ENCODE assay signal across 14 mouse cellular contexts in the genomic region with DNA sequence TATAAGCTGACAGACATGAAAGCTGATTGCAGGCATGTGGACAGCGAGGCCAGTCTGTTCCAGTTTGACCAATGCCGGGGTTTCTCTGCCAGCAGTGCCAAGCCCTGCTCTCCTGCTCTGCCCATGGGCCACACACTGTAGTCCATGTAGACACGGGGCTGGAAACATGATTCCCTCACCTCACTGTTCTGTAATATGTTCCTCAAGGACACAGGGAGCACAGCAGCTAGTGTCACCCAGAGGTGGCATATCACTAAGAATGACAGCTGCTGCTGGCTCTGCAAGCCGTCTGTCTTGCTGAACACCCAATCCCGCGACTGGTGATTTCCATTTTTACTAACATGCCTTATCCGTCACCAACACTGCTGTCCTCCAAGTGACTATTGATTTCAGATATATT.
DNase-seq lines count a peak whose midpoint lies in the region; ATAC-seq and TF ChIP-seq lines count a peak whose summit lies in the region.
"Had no signal": no experiment of that assay in that cellular context is flagged by ENCODE, and none has a peak within 500 bp of the region (broad histone marks: within the 10 kb centered on the region; RNA-seq: fewer than 3 reads in every experiment).

No protein-coding gene starts in this region.

- H3K9me3 ChIP-seq in heart, embryonic 11.5 days (replicated peaks; ENCODE audit: control insufficient read depth, low read length), result no peaks in the 10 kb centered on the region; the same call in 1 of the 2 replicates
- no peaks in the 10 kb centered on the region for H3K9me3 ChIP-seq in lung, postnatal 0 days (ENCODE audit: low read length)
- no peaks in the 10 kb centered on the region for H3K9me3 ChIP-seq in forebrain, embryonic 11.5 days (ENCODE audit: control insufficient read depth, low read length)
- H3K9me3 ChIP-seq in forebrain, embryonic 14.5 days (replicated peaks; ENCODE audit: control insufficient read depth, low read length), result no peaks in the 10 kb centered on the region
- H3K9me3 ChIP-seq: forebrain, embryonic 15.5 days had no signal

- WGBS in heart, embryonic 11.5 days (ENCODE audit: insufficient replicate concordance), result 47% methylated on average over 7 of the region's 7 CpGs
- 59% methylated on average over 7 of the region's 7 CpGs for WGBS in lung, postnatal 0 days
- 88% methylated on average over 7 of the region's 7 CpGs for WGBS in forebrain, embryonic 11.5 days
- 95% methylated on average over 7 of the region's 7 CpGs for WGBS in forebrain, embryonic 14.5 days

- H3K27ac ChIP-seq in heart, embryonic 11.5 days (ENCODE audit: low read depth, low read length), result peak overlapping the region; percentile 50; the same call in 1 of the 2 replicates
- H3K27ac ChIP-seq in lung, postnatal 0 days (ENCODE audit: low read length), result no peak overlapping the region
- no peak overlapping the region for H3K27ac ChIP-seq in forebrain, embryonic 11.5 days (ENCODE audit: low read depth, low read length)
- H3K27ac ChIP-seq in forebrain, embryonic 14.5 days (ENCODE audit: low read depth, low read length), result no peak overlapping the region
- H3K27ac ChIP-seq: forebrain, embryonic 15.5 days had no signal

- H3K4me2 ChIP-seq in heart, embryonic 11.5 days, result no peak overlapping the region
- H3K4me2 ChIP-seq in lung, postnatal 0 days (replicated peaks; ENCODE audit: low read depth, low read length), result no peak overlapping the region
- H3K4me2 ChIP-seq in forebrain, embryonic 11.5 days (ENCODE audit: low read depth, low read length, severe bottlenecking), result no peak overlapping the region
- no peak overlapping the region for H3K4me2 ChIP-seq in forebrain, embryonic 14.5 days (ENCODE audit: low read length)
- H3K4me2 ChIP-seq: forebrain, embryonic 15.5 days had no signal

- H3K4me3 ChIP-seq in heart, embryonic 11.5 days (ENCODE audit: low read depth, low read length), result no peak overlapping the region
- no peak overlapping the region for H3K4me3 ChIP-seq in lung, postnatal 0 days (ENCODE audit: low read depth, low read length)
- H3K4me3 ChIP-seq in forebrain, embryonic 11.5 days (ENCODE audit: low read depth, low read length), result no peak overlapping the region
- H3K4me3 ChIP-seq in forebrain, embryonic 14.5 days (ENCODE audit: low read depth, low read length), result no peak overlapping the region
- H3K4me3 ChIP-seq: forebrain, embryonic 15.5 days had no signal

- no peak for TF ChIP-seq EP300 in lung, postnatal 0 days (IDR thresholded peaks at IDR 0.05)

- H3K9ac ChIP-seq in heart, embryonic 11.5 days (ENCODE audit: low read depth, low read length), result no peak overlapping the region
- no peak overlapping the region for H3K9ac ChIP-seq in lung, postnatal 0 days (replicated peaks; ENCODE audit: low read depth)
- no peak overlapping the region for H3K9ac ChIP-seq in forebrain, embryonic 11.5 days (ENCODE audit: low read length)
- H3K9ac ChIP-seq in forebrain, embryonic 14.5 days (ENCODE audit: low read length), result no peak overlapping the region
- H3K9ac ChIP-seq: forebrain, embryonic 15.5 days had no signal

- DNase-seq in gastrocnemius, adult 18-20 months (ENCODE audit: low spot score), result peak; percentile 81
- DNase-seq in gastrocnemius, postnatal 4 days (ENCODE audit: low spot score in 2 of 2), result no peak
- peak; percentile 49 to 64 for DNase-seq in gastrocnemius, adult 8-10 months (ENCODE audit: low spot score in 2 of 2)
- peak; percentile 29 for DNase-seq in lung, postnatal 0 days (ENCODE audit: low spot score)
- no peak for DNase-seq in left cerebral cortex, postnatal 14 days (ENCODE audit: low spot score in 2 of 2)
- DNase-seq in forebrain, embryonic 11.5 days (ENCODE audit: low spot score), result no peak
- no peak for DNase-seq in forebrain, embryonic 14.5 days (ENCODE audit: low spot score)
- DNase-seq: cerebellum, postnatal 14 days; kidney, postnatal 36 days had no signal

- H3K4me1 ChIP-seq in heart, embryonic 11.5 days (ENCODE audit: control insufficient read depth, insufficient read depth, low read length), result peaks cover 19% of the 10 kb centered on the region
- no peaks in the 10 kb centered on the region for H3K4me1 ChIP-seq in lung, postnatal 0 days (ENCODE audit: insufficient read depth, low read depth, low read length)
- no peaks in the 10 kb centered on the region for H3K4me1 ChIP-seq in forebrain, embryonic 11.5 days (replicated peaks; ENCODE audit: control insufficient read depth, insufficient read depth, low read length)
- no peaks in the 10 kb centered on the region for H3K4me1 ChIP-seq in forebrain, embryonic 14.5 days (ENCODE audit: control insufficient read depth, insufficient read depth, low read length)
- H3K4me1 ChIP-seq: forebrain, embryonic 15.5 days had no signal

- no peaks in the 10 kb centered on the region for H3K36me3 ChIP-seq in heart, embryonic 11.5 days (ENCODE audit: control insufficient read depth, insufficient read depth, low read length)
- H3K36me3 ChIP-seq in lung, postnatal 0 days (ENCODE audit: insufficient read depth, low read length), result no peaks in the 10 kb centered on the region
- H3K36me3 ChIP-seq in forebrain, embryonic 11.5 days (ENCODE audit: control insufficient read depth, insufficient read depth, low read length), result no peaks in the 10 kb centered on the region
- H3K36me3 ChIP-seq in forebrain, embryonic 14.5 days (ENCODE audit: control insufficient read depth, insufficient read depth, low read length), result no peaks in the 10 kb centered on the region
- H3K36me3 ChIP-seq: forebrain, embryonic 15.5 days; G1E had no signal

- ATAC-seq in heart, embryonic 11.5 days (replicated peaks; ENCODE audit: insufficient number of reproducible peaks, low FRiP score, low TSS enrichment), result no peak
- ATAC-seq in lung, postnatal 0 days, result peak; percentile 52
- no peak for ATAC-seq in forebrain, embryonic 11.5 days (replicated peaks; ENCODE audit: low FRiP score)
- ATAC-seq in forebrain, embryonic 14.5 days, result no peak
- ATAC-seq: activated CD4-positive, CD25-positive, alpha-beta regulatory T cell, adult 4 months; forebrain, embryonic 15.5 days; inflammation-experienced regulatory T-cells, adult 6 months had no signal

- TF ChIP-seq CTCF in lung, postnatal 0 days (IDR thresholded peaks at IDR 0.05), result no peak

- intact Hi-C loops in left cerebral cortex, postnatal 14 days (cut with DNase I), result no loop called here

- no peaks in the 10 kb centered on the region for H3K27me3 ChIP-seq in heart, embryonic 11.5 days (ENCODE audit: control insufficient read depth, insufficient read depth, low read length)
- no peaks in the 10 kb centered on the region for H3K27me3 ChIP-seq in lung, postnatal 0 days (replicated peaks; ENCODE audit: insufficient read depth, low read length)
- H3K27me3 ChIP-seq in forebrain, embryonic 11.5 days (ENCODE audit: control insufficient read depth, insufficient read depth, low read length), result no peaks in the 10 kb centered on the region
- H3K27me3 ChIP-seq in forebrain, embryonic 14.5 days (replicated peaks; ENCODE audit: control insufficient read depth, insufficient read depth, low read length), result no peaks in the 10 kb centered on the region
- H3K27me3 ChIP-seq: forebrain, embryonic 15.5 days had no signal

Comparison
In these comparisons a context has a peak if more than half of its experiments do, and no peak if none do; other contexts are left out.
1. DNase-seq: peak in gastrocnemius, adult 18-20 months (single experiment), gastrocnemius, adult 8-10 months (2 of 2) and lung, postnatal 0 days (single experiment); none in gastrocnemius, postnatal 4 days (0 of 2), left cerebral cortex, postnatal 14 days (0 of 2), forebrain, embryonic 11.5 days (single experiment) and forebrain, embryonic 14.5 days (single experiment).